8 mouse cellular contexts compared by ENCODE assay signal in genomic region chr8:110721606-110722413, GRCm38 (mm10). TPM values are rescaled to one million over a fixed set of nuclear protein-coding genes. Genes with fewer than 3 reads are reported as not detected.
A peak's percentile ranks its signal among the peaks of the same experiment; 100 is the strongest.
DNase-seq lines count a peak whose midpoint lies in the region; ATAC-seq and TF ChIP-seq lines count a peak whose summit lies in the region.

No protein-coding gene starts in this region.

- TF ChIP-seq POLR2A in MEL (IDR thresholded peaks at IDR 0.05; ENCODE audit: control insufficient read depth in 1 of 2, insufficient read depth in 1 of 2, low read depth in 1 of 2, low read length in 2 of 2, poor library complexity in 1 of 2): peak in 1 of 2 experiments; percentile 31; a peak in 1 of 4 replicates

- intact Hi-C loops in heart, postnatal 25 days (cut with DNase I): no loop called here

- TF ChIP-seq CTCF in MEL (IDR thresholded peaks at IDR 0.05 in 2 of 3, conservative IDR thresholded peaks at IDR 0.05 in 1 of 3; ENCODE audit: control insufficient read depth in 1 of 3, insufficient read depth in 1 of 3, low read depth in 2 of 3, low read length in 3 of 3, poor library complexity in 1 of 3, severe bottlenecking in 1 of 3): no peak
- TF ChIP-seq CTCF in hindbrain, postnatal 0 days (IDR thresholded peaks at IDR 0.05; ENCODE audit: low read depth): no peak
- no peak for TF ChIP-seq CTCF in lung, postnatal 0 days (IDR thresholded peaks at IDR 0.05)
- TF ChIP-seq CTCF in stomach, postnatal 0 days (IDR thresholded peaks at IDR 0.05; ENCODE audit: low read depth): no peak

- H3K9ac ChIP-seq in MEL (ENCODE audit: control insufficient read depth, low read depth, low read length, poor library complexity, severe bottlenecking): peak overlapping the region; percentile 79
- peak overlapping the region; percentile 90 for H3K9ac ChIP-seq in embryonic facial prominence, embryonic 15.5 days
- H3K9ac ChIP-seq in hindbrain, postnatal 0 days (replicated peaks; ENCODE audit: low read length): peak overlapping the region; percentile 99
- H3K9ac ChIP-seq in lung, postnatal 0 days (replicated peaks; ENCODE audit: low read depth): peak overlapping the region; percentile 78
- H3K9ac ChIP-seq in stomach, postnatal 0 days (ENCODE audit: low read length): peak overlapping the region; percentile 88

- no peak for TF ChIP-seq RAD21 in MEL (IDR thresholded peaks at IDR 0.05; ENCODE audit: low read depth, low read length)

- H3K9me3 ChIP-seq in MEL (replicated peaks; ENCODE audit: insufficient read depth, low read length): no peaks in the 10 kb centered on the region
- H3K9me3 ChIP-seq in embryonic facial prominence, embryonic 15.5 days (replicated peaks): no peaks in the 10 kb centered on the region
- H3K9me3 ChIP-seq in hindbrain, postnatal 0 days (ENCODE audit: low read length): no peaks in the 10 kb centered on the region
- H3K9me3 ChIP-seq in lung, postnatal 0 days (ENCODE audit: low read length): no peaks in the 10 kb centered on the region
- H3K9me3 ChIP-seq in stomach, postnatal 0 days (ENCODE audit: control insufficient read depth, low read length): no peaks in the 10 kb centered on the region

- H3K4me1 ChIP-seq in MEL (ENCODE audit: control insufficient read depth in 1 of 2, insufficient read depth in 2 of 2, low read length in 2 of 2): peaks cover 0 to 5% of the 10 kb centered on the region in 2 experiments; a peak in 1 of 4 replicates
- H3K4me1 ChIP-seq in embryonic facial prominence, embryonic 15.5 days: peaks cover 83% of the 10 kb centered on the region
- H3K4me1 ChIP-seq in hindbrain, postnatal 0 days (ENCODE audit: insufficient read depth, low read length): peaks cover 71% of the 10 kb centered on the region
- H3K4me1 ChIP-seq in lung, postnatal 0 days (ENCODE audit: insufficient read depth, low read depth, low read length): peaks cover 44% of the 10 kb centered on the region; the same call in 1 of the 2 replicates
- H3K4me1 ChIP-seq in stomach, postnatal 0 days (replicated peaks; ENCODE audit: control insufficient read depth, insufficient read depth): peaks cover 8% of the 10 kb centered on the region

- 1% methylated on average over 40 of the region's 59 CpGs for WGBS in embryonic facial prominence, embryonic 15.5 days
- WGBS in hindbrain, postnatal 0 days: under 1% methylated on average over 48 of the region's 59 CpGs
- under 1% methylated on average over 34 of the region's 59 CpGs for WGBS in lung, postnatal 0 days
- WGBS in stomach, postnatal 0 days: 1% methylated on average over 42 of the region's 59 CpGs

- peak; percentile 94 for DNase-seq in heart, adult 11 months
- DNase-seq in heart, postnatal 25 days (ENCODE audit: low spot score): no peak
- peak; percentile 41 for DNase-seq in MEL (ENCODE audit: low read depth, low spot score)
- peak; percentile 67 for DNase-seq in hindbrain, postnatal 0 days (ENCODE audit: low spot score)
- peak; percentile 73 for DNase-seq in lung, postnatal 0 days (ENCODE audit: low spot score)
- peak; percentile 57 for DNase-seq in stomach, postnatal 0 days (ENCODE audit: low spot score)
- no peak for DNase-seq in c-Kit-positive CD71-positive TER-119-positive erythroid progenitor cells, embryonic 14.5 days (ENCODE audit: low spot score)

- H3K27ac ChIP-seq in MEL (ENCODE audit: control insufficient read depth, low read depth, low read length): no peak overlapping the region
- peak overlapping the region; percentile 95 for H3K27ac ChIP-seq in embryonic facial prominence, embryonic 15.5 days (replicated peaks)
- H3K27ac ChIP-seq in hindbrain, postnatal 0 days: peak overlapping the region; percentile 98
- peak overlapping the region; percentile 90 for H3K27ac ChIP-seq in lung, postnatal 0 days (ENCODE audit: low read length)
- peak overlapping the region; percentile 94 for H3K27ac ChIP-seq in stomach, postnatal 0 days (replicated peaks)

- no peaks in the 10 kb centered on the region for H3K27me3 ChIP-seq in MEL (ENCODE audit: control insufficient read depth in 1 of 2, insufficient read depth in 2 of 2, low read length in 2 of 2)
- H3K27me3 ChIP-seq in embryonic facial prominence, embryonic 15.5 days: no peaks in the 10 kb centered on the region
- H3K27me3 ChIP-seq in hindbrain, postnatal 0 days (ENCODE audit: insufficient read depth, low read length): no peaks in the 10 kb centered on the region
- no peaks in the 10 kb centered on the region for H3K27me3 ChIP-seq in lung, postnatal 0 days (replicated peaks; ENCODE audit: insufficient read depth, low read length)
- no peaks in the 10 kb centered on the region for H3K27me3 ChIP-seq in stomach, postnatal 0 days (ENCODE audit: control insufficient read depth, insufficient read depth, low read length)

- no peaks in the 10 kb centered on the region for H3K36me3 ChIP-seq in MEL (ENCODE audit: control insufficient read depth in 1 of 2, insufficient read depth in 2 of 2, low read length in 2 of 2)
- H3K36me3 ChIP-seq in embryonic facial prominence, embryonic 15.5 days: peaks cover 8% of the 10 kb centered on the region
- peaks cover 5% of the 10 kb centered on the region; the same call in 1 of the 2 replicates for H3K36me3 ChIP-seq in hindbrain, postnatal 0 days (ENCODE audit: insufficient read depth, low read length)
- no peaks in the 10 kb centered on the region; the same call in 1 of the 2 replicates for H3K36me3 ChIP-seq in lung, postnatal 0 days (ENCODE audit: insufficient read depth, low read length)
- no peaks in the 10 kb centered on the region for H3K36me3 ChIP-seq in stomach, postnatal 0 days (ENCODE audit: control insufficient read depth, insufficient read depth, low read length)

- TF ChIP-seq EP300 in MEL (IDR thresholded peaks at IDR 0.05; ENCODE audit: low read depth in 1 of 2, low read length in 2 of 2): no peak
- no peak for TF ChIP-seq EP300 in lung, postnatal 0 days (IDR thresholded peaks at IDR 0.05)
- TF ChIP-seq EP300 in stomach, postnatal 0 days (optimal IDR thresholded peaks at IDR 0.05): no peak

- peak overlapping the region; percentile 83 for H3K4me2 ChIP-seq in embryonic facial prominence, embryonic 15.5 days (replicated peaks)
- peak overlapping the region; percentile 81 for H3K4me2 ChIP-seq in hindbrain, postnatal 0 days (ENCODE audit: low read depth, low read length)
- peak overlapping the region; percentile 81 for H3K4me2 ChIP-seq in lung, postnatal 0 days (replicated peaks; ENCODE audit: low read depth, low read length)
- H3K4me2 ChIP-seq in stomach, postnatal 0 days (replicated peaks; ENCODE audit: low read depth): peak overlapping the region; percentile 69

- peaks cover 2% of the 10 kb centered on the region; the same call in 1 of the 2 replicates for H3K79me2 ChIP-seq in MEL (ENCODE audit: control insufficient read depth, insufficient read depth, low read length, poor library complexity)

- ATAC-seq in embryonic facial prominence, embryonic 15.5 days (ENCODE audit: insufficient number of reproducible peaks, low FRiP score, low TSS enrichment, low read depth): peak; percentile 58
- ATAC-seq in hindbrain, postnatal 0 days: peak; percentile 44
- peak; percentile 57 for ATAC-seq in lung, postnatal 0 days
- ATAC-seq in stomach, postnatal 0 days (ENCODE audit: low FRiP score, low TSS enrichment): peak; percentile 73

- peak overlapping the region; percentile 70 to 95 for H3K4me3 ChIP-seq in MEL (ENCODE audit: control insufficient read depth in 1 of 2, insufficient read depth in 1 of 2, low read depth in 2 of 2, low read length in 2 of 2)
- H3K4me3 ChIP-seq in embryonic facial prominence, embryonic 15.5 days (replicated peaks): peak overlapping the region; percentile 75
- peak overlapping the region; percentile 90 for H3K4me3 ChIP-seq in hindbrain, postnatal 0 days (ENCODE audit: low read length)
- H3K4me3 ChIP-seq in lung, postnatal 0 days (ENCODE audit: low read depth, low read length): peak overlapping the region; percentile 62
- peak overlapping the region; percentile 59 for H3K4me3 ChIP-seq in stomach, postnatal 0 days (ENCODE audit: low read depth, low read length)

TF ChIP-seq in MEL, 35 proteins besides CTCF, POLR2A, EP300 and RAD21:
- TF ChIP-seq SIN3A (IDR thresholded peaks at IDR 0.05; ENCODE audit: low read length): peak; percentile 21; the same call in 1 of the 2 replicates
- no peak for TF ChIP-seq HCFC1 (IDR thresholded peaks at IDR 0.05; ENCODE audit: low read depth, low read length)
- TF ChIP-seq MXI1 (IDR thresholded peaks at IDR 0.05; ENCODE audit: low read depth, low read length): 0 out of 2 replicates have a peak, but pooled peaks have one; percentile 25

RNA-seq across cellular contexts. Expression of gene Mtss1l, which starts 0.5 kb away (rescaled TPM):
- total RNA-seq in heart, postnatal 25 days (2021): 10 to 100 TPM; 33.8 to 36.1 TPM
- 0.62 and 1.2 TPM in 2 replicates for total RNA-seq in MEL (2012; rRNA removed)
- 1 to 10 TPM in 1 of 2 experiments, not detected in 1; 4.3 TPM for polyA plus RNA-seq in MEL (2012; ENCODE audit: insufficient read depth in 1 of 2, insufficient read length in 2 of 2, low read depth in 1 of 2, low replicate concordance in 2 of 2, missing spikeins in 1 of 2)
- 13.8 and 15.8 TPM in 2 replicates for polyA plus RNA-seq in embryonic facial prominence, embryonic 15.5 days (2015; fragmentation: Nextera tagmentation; extraction: Ambion mirVana)
- total RNA-seq in hindbrain, postnatal 0 days (2014; rRNA removed): 76.2 and 81.0 TPM in 2 replicates
- 32.9 TPM in 2 replicates for polyA plus RNA-seq in hindbrain, postnatal 0 days (2015; fragmentation: Nextera tagmentation; extraction: Ambion mirVana)
- 13.8 and 16.6 TPM in 2 replicates for polyA plus RNA-seq in lung, postnatal 0 days (2015; fragmentation: Nextera tagmentation; extraction: Ambion mirVana)
- polyA plus RNA-seq in stomach, postnatal 0 days (2015; fragmentation: Nextera tagmentation; extraction: Ambion mirVana): 5.7 and 7.5 TPM in 2 replicates

Comparison
In these comparisons a context has a peak if more than half of its experiments do, and no peak if none do; other contexts are left out.
1. DNase-seq: peak in heart, adult 11 months (single experiment), MEL (single experiment), hindbrain, postnatal 0 days (single experiment), lung, postnatal 0 days (single experiment) and stomach, postnatal 0 days (single experiment); none in heart, postnatal 25 days (single experiment) and c-Kit-positive CD71-positive TER-119-positive erythroid progenitor cells, embryonic 14.5 days (single experiment).
2. Peak in every context shown above with its lines, with median percentiles within 50 percentile points of each other: H3K4me3 ChIP-seq, H3K9ac ChIP-seq, ATAC-seq and H3K4me2 ChIP-seq.